Mouse (Mus musculus): ENCODE data around the gene AC124502.3. TPM values are rescaled to one million over a fixed set of nuclear protein-coding genes. Genes with fewer than 3 reads are reported as not detected.

AC124502.3 gene
- 1.6 TPM for polyA plus RNA-seq (2017; shearing (Covaris generic))

GRCm38 (mm10) chr19:5038709-5039156 is at the start of gene AC124502.3, which contains the start of gene B4gat1:
Gene AC124502.3, plus strand, starts transcription at chr19:5038891.
Gene B4gat1, plus strand, starts transcription at chr19:5038826.

GRCm38 (mm10) chr19:4990256-4990625 is 48.5 kb upstream of the AC124502.3 start, which contains the start of gene Npas4:
Gene Npas4, minus strand, starts transcription at chr19:4990316.

GRCm38 (mm10) chr19:5023621-5024479 is 14.8 kb upstream of the AC124502.3 start, which contains the start of gene Slc29a2:
Gene Slc29a2, plus strand, starts transcription at chr19:5023860.

GRCm38 (mm10) chr19:5040862-5041523 is 2.3 kb downstream of the AC124502.3 start, which contains the start of gene Brms1:
Gene Brms1, plus strand, starts transcription at chr19:5041354.

GRCm38 (mm10) chr19:5050047-5050905 is 11.6 kb downstream of the AC124502.3 start, which contains the start of gene Rin1:
Gene Rin1, plus strand, starts transcription at chr19:5050481.

GRCm38 (mm10) chr19:5067867-5068569 is 29.3 kb downstream of the AC124502.3 start, which contains the start of gene Cd248:
Gene Cd248, plus strand, starts transcription at chr19:5068078.

GRCm38 (mm10) chr19:5085145-5085863 is 46.6 kb downstream of the AC124502.3 start, which contains the start of gene Tmem151a:
Gene Tmem151a, minus strand, starts transcription at chr19:5085531.

GRCm38 (mm10) chr19:5087884-5088728 is 49.4 kb downstream of the AC124502.3 start, which contains the start of gene Yif1a:
Gene Yif1a, plus strand, starts transcription at chr19:5088538.

GRCm38 (mm10) chr19:5098363-5099143 is 59.9 kb downstream of the AC124502.3 start, which contains the start of gene Cnih2:
Gene Cnih2, minus strand, starts transcription at chr19:5098521.

Other genes with a start within 250 kb of the AC124502.3 start
- gene Rbm4, start 245.0 kb upstream of the AC124502.3 start, polyA plus RNA-seq (2017; shearing (Covaris generic)), result 47.6 TPM
- gene Gm21992, start 227.3 kb upstream of the AC124502.3 start, polyA plus RNA-seq (2017; shearing (Covaris generic)), result 28.3 TPM
- gene Rbm14, start 227.3 kb upstream of the AC124502.3 start, polyA plus RNA-seq (2017; shearing (Covaris generic)), result 62.4 TPM
- 128 TPM for gene Ccs, start 199.6 kb upstream of the AC124502.3 start, polyA plus RNA-seq (2017; shearing (Covaris generic))
- 0.14 TPM for gene Ccdc87, start 199.5 kb upstream of the AC124502.3 start, polyA plus RNA-seq (2017; shearing (Covaris generic))
- 2.9 TPM for gene Ctsf, start 183.8 kb upstream of the AC124502.3 start, polyA plus RNA-seq (2017; shearing (Covaris generic))
- gene Actn3, start 161.0 kb upstream of the AC124502.3 start, polyA plus RNA-seq (2017; shearing (Covaris generic)), result 0.18 TPM
- gene Zdhhc24, start 160.2 kb upstream of the AC124502.3 start, polyA plus RNA-seq (2017; shearing (Covaris generic)), result 7.5 TPM
- gene Bbs1, start 132.3 kb upstream of the AC124502.3 start, polyA plus RNA-seq (2017; shearing (Covaris generic)), result 0.79 TPM
- gene Dpp3, start 110.6 kb upstream of the AC124502.3 start, polyA plus RNA-seq (2017; shearing (Covaris generic)), result 108 TPM
- 0.56 TPM for gene Peli3, start 95.8 kb upstream of the AC124502.3 start, polyA plus RNA-seq (2017; shearing (Covaris generic))
- 74.6 TPM for gene Mrpl11, start 76.7 kb upstream of the AC124502.3 start, polyA plus RNA-seq (2017; shearing (Covaris generic))
- 0.71 TPM for gene Npas4, start 48.6 kb upstream of the AC124502.3 start, polyA plus RNA-seq (2017; shearing (Covaris generic))
- gene Slc29a2, start 15.0 kb upstream of the AC124502.3 start, polyA plus RNA-seq (2017; shearing (Covaris generic)), result 2.2 TPM
- gene B4gat1, start 65 bp upstream of the AC124502.3 start, polyA plus RNA-seq (2017; shearing (Covaris generic)), result 16.9 TPM
- gene Brms1, start 2.5 kb downstream of the AC124502.3 start, polyA plus RNA-seq (2017; shearing (Covaris generic)), result 85.3 TPM
- gene Rin1, start 11.6 kb downstream of the AC124502.3 start, polyA plus RNA-seq (2017; shearing (Covaris generic)), result 0.51 TPM
- gene Cd248, start 29.2 kb downstream of the AC124502.3 start, polyA plus RNA-seq (2017; shearing (Covaris generic)), result not detected
- not detected for gene Tmem151a, start 46.6 kb downstream of the AC124502.3 start, polyA plus RNA-seq (2017; shearing (Covaris generic))
- gene Yif1a, start 49.6 kb downstream of the AC124502.3 start, polyA plus RNA-seq (2017; shearing (Covaris generic)), result 67.0 TPM
- 2.6 TPM for gene Cnih2, start 59.6 kb downstream of the AC124502.3 start, polyA plus RNA-seq (2017; shearing (Covaris generic))
- 221 TPM for gene Rab1b, start 68.2 kb downstream of the AC124502.3 start, polyA plus RNA-seq (2017; shearing (Covaris generic))
- gene Klc2, start 79.7 kb downstream of the AC124502.3 start, polyA plus RNA-seq (2017; shearing (Covaris generic)), result 5.5 TPM
- 134 TPM for gene Pacs1, start 234.2 kb downstream of the AC124502.3 start, polyA plus RNA-seq (2017; shearing (Covaris generic))

Measured in CD4-positive, CD25-positive, alpha-beta regulatory T cell (primary cell).